Mouse (Mus musculus) heart, postnatal 0 days (tissue): ENCODE data around the gene Gpr35.

Source experiments
- CTCF ChIP-seq: IDR thresholded peaks from 2 replicates; pipeline ENCODE4 v1.5.1; 2016; ENCODE audit warnings: antibody characterized with exemption, control low read depth, low read depth
- EP300 ChIP-seq: IDR thresholded peaks from 2 replicates; pipeline ENCODE4 v1.6.1; 2016; ENCODE audit warnings: antibody characterized with exemption, low read depth

GRCm38 (mm10) chr1:92905703-92906310, 44.9 kb upstream of the Gpr35 start:
- TF ChIP-seq CTCF: no peak
- TF ChIP-seq EP300: no peak
